ENCODE assay signal across 12 mouse cellular contexts in genomic region chr5:143009383-143009782, GRCm38 (mm10). TPM values are rescaled to one million over a fixed set of nuclear protein-coding genes. Genes with fewer than 3 reads are reported as not detected.
A peak's percentile ranks its signal among the peaks of the same experiment; 100 is the strongest.
DNase-seq lines count a peak whose midpoint lies in the region; ATAC-seq lines count a peak whose summit lies in the region.
"Had no signal": no experiment of that assay in that cellular context is flagged by ENCODE, and none has a peak within 500 bp of the region (broad histone marks: within the 10 kb centered on the region; RNA-seq: fewer than 3 reads in every experiment).

No protein-coding gene starts in this region.

- H3K9ac ChIP-seq in forebrain, embryonic 11.5 days (ENCODE audit: low read length): no peak overlapping the region
- H3K9ac ChIP-seq in embryonic facial prominence, embryonic 12.5 days: no peak overlapping the region
- H3K9ac ChIP-seq in hindbrain, embryonic 15.5 days: no peak overlapping the region
- no peak overlapping the region for H3K9ac ChIP-seq in neural tube, embryonic 14.5 days (replicated peaks; ENCODE audit: low read depth, low read length)
- H3K9ac ChIP-seq: heart, embryonic 13.5 days had no signal

- peaks cover 54% of the 10 kb centered on the region for H3K36me3 ChIP-seq in forebrain, embryonic 10.5 days (replicated peaks)
- H3K36me3 ChIP-seq in forebrain, embryonic 11.5 days (ENCODE audit: control insufficient read depth, insufficient read depth, low read length): peaks cover 2% of the 10 kb centered on the region; the same call in 1 of the 2 replicates
- H3K36me3 ChIP-seq in embryonic facial prominence, embryonic 12.5 days: peaks cover 35% of the 10 kb centered on the region
- H3K36me3 ChIP-seq in hindbrain, embryonic 15.5 days: peaks cover 33% of the 10 kb centered on the region
- peaks cover 20% of the 10 kb centered on the region for H3K36me3 ChIP-seq in neural tube, embryonic 14.5 days (ENCODE audit: control insufficient read depth, insufficient read depth, low read length)

- H3K4me1 ChIP-seq in forebrain, embryonic 10.5 days: peaks cover 9% of the 10 kb centered on the region
- no peaks in the 10 kb centered on the region for H3K4me1 ChIP-seq in forebrain, embryonic 11.5 days (replicated peaks; ENCODE audit: control insufficient read depth, insufficient read depth, low read length)
- peaks cover 5% of the 10 kb centered on the region for H3K4me1 ChIP-seq in embryonic facial prominence, embryonic 12.5 days
- peaks cover 8% of the 10 kb centered on the region; the same call in 1 of the 2 replicates for H3K4me1 ChIP-seq in hindbrain, embryonic 15.5 days (replicated peaks)
- H3K4me1 ChIP-seq in neural tube, embryonic 14.5 days (ENCODE audit: control insufficient read depth, insufficient read depth, low read length): peaks cover 8% of the 10 kb centered on the region; the same call in 1 of the 2 replicates

- H3K27me3 ChIP-seq in forebrain, embryonic 10.5 days (ENCODE audit: poor library complexity, severe bottlenecking): no peaks in the 10 kb centered on the region
- H3K27me3 ChIP-seq in forebrain, embryonic 11.5 days (ENCODE audit: control insufficient read depth, insufficient read depth, low read length): no peaks in the 10 kb centered on the region
- no peaks in the 10 kb centered on the region for H3K27me3 ChIP-seq in embryonic facial prominence, embryonic 12.5 days
- no peaks in the 10 kb centered on the region for H3K27me3 ChIP-seq in hindbrain, embryonic 15.5 days
- no peaks in the 10 kb centered on the region for H3K27me3 ChIP-seq in neural tube, embryonic 14.5 days (ENCODE audit: control insufficient read depth, insufficient read depth, low read length)
- H3K27me3 ChIP-seq: heart, embryonic 13.5 days had no signal

- ATAC-seq in forebrain, embryonic 11.5 days (replicated peaks; ENCODE audit: low FRiP score): no peak
- no peak for ATAC-seq in embryonic facial prominence, embryonic 12.5 days (ENCODE audit: insufficient number of reproducible peaks, insufficient read depth, low FRiP score, low TSS enrichment)
- no peak for ATAC-seq in hindbrain, embryonic 15.5 days (ENCODE audit: low FRiP score, low read depth)
- no peak for ATAC-seq in neural tube, embryonic 14.5 days (ENCODE audit: low read depth)

- H3K4me3 ChIP-seq in forebrain, embryonic 10.5 days: no peak overlapping the region
- H3K4me3 ChIP-seq in forebrain, embryonic 11.5 days (ENCODE audit: low read depth, low read length): no peak overlapping the region
- no peak overlapping the region for H3K4me3 ChIP-seq in embryonic facial prominence, embryonic 12.5 days
- no peak overlapping the region for H3K4me3 ChIP-seq in hindbrain, embryonic 15.5 days
- no peak overlapping the region for H3K4me3 ChIP-seq in neural tube, embryonic 14.5 days (ENCODE audit: low read depth, low read length)
- H3K4me3 ChIP-seq: heart, embryonic 13.5 days had no signal

- no peak for DNase-seq in forebrain, embryonic 10.5 days (ENCODE audit: extremely low spot score, low spot score)
- DNase-seq in forebrain, embryonic 11.5 days (ENCODE audit: low spot score): no peak
- DNase-seq in thymus, postnatal 36 days: no peak
- no peak for DNase-seq in adrenal gland, adult 18-20 months (ENCODE audit: low spot score in 2 of 2)
- DNase-seq in ovary, postnatal 10 days (ENCODE audit: low spot score): no peak
- DNase-seq: liver had no signal

- H3K27ac ChIP-seq in forebrain, embryonic 10.5 days: peak overlapping the region; percentile 76
- no peak overlapping the region; the same call in 1 of the 2 replicates for H3K27ac ChIP-seq in forebrain, embryonic 11.5 days (ENCODE audit: low read depth, low read length)
- peak overlapping the region; percentile 2; the same call in 1 of the 2 replicates for H3K27ac ChIP-seq in embryonic facial prominence, embryonic 12.5 days
- peak overlapping the region; percentile 73 for H3K27ac ChIP-seq in hindbrain, embryonic 15.5 days (replicated peaks)
- H3K27ac ChIP-seq in neural tube, embryonic 14.5 days (ENCODE audit: low read depth, low read length): peak overlapping the region; percentile 69
- H3K27ac ChIP-seq: heart, embryonic 13.5 days; kidney, postnatal 0 days; macrophage had no signal

- H3K9me3 ChIP-seq in forebrain, embryonic 10.5 days: no peaks in the 10 kb centered on the region
- no peaks in the 10 kb centered on the region for H3K9me3 ChIP-seq in forebrain, embryonic 11.5 days (ENCODE audit: control insufficient read depth, low read length)
- no peaks in the 10 kb centered on the region for H3K9me3 ChIP-seq in embryonic facial prominence, embryonic 12.5 days
- no peaks in the 10 kb centered on the region for H3K9me3 ChIP-seq in hindbrain, embryonic 15.5 days
- H3K9me3 ChIP-seq in neural tube, embryonic 14.5 days (ENCODE audit: control insufficient read depth, low read length): no peaks in the 10 kb centered on the region
- H3K9me3 ChIP-seq: heart, embryonic 13.5 days had no signal

- no peak overlapping the region for H3K4me2 ChIP-seq in forebrain, embryonic 11.5 days (ENCODE audit: low read depth, low read length, severe bottlenecking)
- H3K4me2 ChIP-seq in embryonic facial prominence, embryonic 12.5 days (replicated peaks): no peak overlapping the region
- peak overlapping the region; percentile 4; the same call in 1 of the 2 replicates for H3K4me2 ChIP-seq in hindbrain, embryonic 15.5 days
- H3K4me2 ChIP-seq in neural tube, embryonic 14.5 days (ENCODE audit: low read depth, low read length): no peak overlapping the region; the same call in 1 of the 2 replicates
- H3K4me2 ChIP-seq: heart, embryonic 13.5 days had no signal

- 61% methylated on average over 11 of the region's 11 CpGs for WGBS in forebrain, embryonic 10.5 days
- 61% methylated on average over 10 of the region's 11 CpGs for WGBS in forebrain, embryonic 11.5 days
- 29% methylated on average over 11 of the region's 11 CpGs for WGBS in embryonic facial prominence, embryonic 12.5 days
- WGBS in hindbrain, embryonic 15.5 days: 37% methylated on average over 10 of the region's 11 CpGs
- 40% methylated on average over 10 of the region's 11 CpGs for WGBS in neural tube, embryonic 14.5 days

RNA-seq across cellular contexts. Expression of gene Fscn1, which starts 49.2 kb away (rescaled TPM):
- 676 and 689 TPM in 2 replicates for polyA plus RNA-seq in forebrain, embryonic 10.5 days (2016; fragmentation: Nextera tagmentation; extraction: Ambion mirVana)
- polyA plus RNA-seq in forebrain, embryonic 11.5 days (2014; fragmentation: Nextera tagmentation; extraction: Ambion mirVana): 680 and 728 TPM in 2 replicates
- polyA plus RNA-seq in embryonic facial prominence, embryonic 12.5 days (2016; fragmentation: Nextera tagmentation; extraction: Ambion mirVana): 506 and 520 TPM in 2 replicates
- 488 and 506 TPM in 2 replicates for polyA plus RNA-seq in hindbrain, embryonic 15.5 days (2015; fragmentation: Nextera tagmentation; extraction: Ambion mirVana)
- 428 and 502 TPM in 2 replicates for polyA plus RNA-seq in neural tube, embryonic 14.5 days (2014; fragmentation: Nextera tagmentation; extraction: Ambion mirVana)
- 10 to 100 TPM; 17.3 to 25.6 TPM for total RNA-seq in adrenal gland, adult 18-20 months (2021)
